Mouse (Mus musculus): ENCODE measurements at regions not wholly inside any gene's neighbourhood (a gene's known extent, or its start where the extent isn't known, plus 50 kb on each side); places are given as distances from the start of the nearest gene placed in this dataset.

- intact Hi-C loops (cut with DNase I): no loop called here
- DNase-seq: no peak
Observed at GRCm38 (mm10) chr17:61696717-61697116, 1184.4 kb downstream of the Efna5 start.

GRCm38 (mm10) chr17:61686325-61686724 is 1194.8 kb downstream of the Efna5 start:
- DNase-seq: no peak
- intact Hi-C loops (cut with DNase I): no loop called here

DNA sequence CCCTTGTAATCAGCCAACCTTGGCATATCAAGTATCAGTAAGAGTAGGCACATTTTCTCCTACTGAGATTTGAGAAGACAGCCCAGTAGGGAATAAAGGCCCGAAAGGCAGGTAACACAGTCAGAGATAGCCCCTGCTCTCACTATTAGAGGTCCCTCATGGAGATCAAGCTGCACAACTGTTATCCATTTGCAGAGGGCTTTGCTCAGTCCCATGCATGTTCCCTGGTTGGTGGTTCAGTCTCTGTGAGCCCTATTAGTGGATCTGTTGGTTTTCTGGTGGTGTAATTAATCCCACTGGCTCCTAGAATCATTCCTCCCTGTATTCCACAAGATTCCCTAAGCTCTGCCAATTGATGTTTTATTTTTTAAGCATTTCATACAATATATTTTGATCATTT is 1196.6 kb downstream of the Efna5 start:
- intact Hi-C loops (cut with DNase I): no loop called here
- no peak for DNase-seq

GRCm38 (mm10) chr17:61670651-61671050 is 1210.5 kb downstream of the Efna5 start:
- no peak for DNase-seq
- intact Hi-C loops (cut with DNase I): no loop called here

- peak in 1 of 2 experiments; percentile 2 for DNase-seq
- intact Hi-C loops (cut with DNase I): no loop called here
Observed at GRCm38 (mm10) chr17:61667428-61667827, 1213.7 kb downstream of the Efna5 start.

DNA sequence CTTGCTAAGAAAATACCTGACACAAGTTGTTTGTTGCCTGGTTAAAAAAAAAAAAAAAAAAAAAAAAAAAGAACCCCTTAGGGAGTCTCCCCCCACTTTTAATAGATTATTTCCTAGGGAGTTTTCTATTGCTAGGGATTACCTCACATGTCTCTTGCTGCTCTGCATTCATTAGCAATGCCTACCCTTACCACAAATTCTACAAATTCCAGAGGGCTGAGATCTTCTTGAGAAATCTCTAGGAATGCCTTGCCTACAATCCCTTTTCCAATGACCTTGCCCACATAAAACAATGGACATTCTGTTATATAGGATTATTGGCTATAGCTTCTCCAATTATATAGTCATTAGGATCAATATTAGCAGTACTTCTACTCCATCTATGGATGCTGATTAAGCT is 1216.2 kb downstream of the Efna5 start:
- DNase-seq: no peak
- intact Hi-C loops (cut with DNase I): no loop called here

DNA sequence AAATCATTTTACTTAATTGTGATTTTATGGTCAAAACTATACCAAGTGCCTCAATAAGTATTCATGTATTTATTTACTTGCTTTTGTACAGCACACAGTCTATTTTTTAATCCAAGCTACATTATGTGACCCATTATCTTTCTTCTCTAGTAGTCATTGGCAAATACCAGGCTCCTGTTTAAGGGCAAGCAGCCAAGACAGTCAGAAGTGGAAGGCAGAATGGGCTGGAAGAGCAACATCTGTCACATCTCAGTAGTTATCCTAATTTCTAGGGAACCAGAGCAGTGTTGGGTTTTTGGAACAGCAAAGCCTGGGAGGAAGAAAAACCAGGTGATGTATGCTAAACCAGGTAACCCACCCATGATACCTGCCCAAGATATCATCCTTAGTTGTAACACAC is 1233.5 kb downstream of the Efna5 start:
- DNase-seq: no peak
- intact Hi-C loops (cut with DNase I): no loop called here

- no peak for DNase-seq
Observed at GRCm38 (mm10) chr17:61608286-61608685, 1272.8 kb downstream of the Efna5 start.

DNA sequence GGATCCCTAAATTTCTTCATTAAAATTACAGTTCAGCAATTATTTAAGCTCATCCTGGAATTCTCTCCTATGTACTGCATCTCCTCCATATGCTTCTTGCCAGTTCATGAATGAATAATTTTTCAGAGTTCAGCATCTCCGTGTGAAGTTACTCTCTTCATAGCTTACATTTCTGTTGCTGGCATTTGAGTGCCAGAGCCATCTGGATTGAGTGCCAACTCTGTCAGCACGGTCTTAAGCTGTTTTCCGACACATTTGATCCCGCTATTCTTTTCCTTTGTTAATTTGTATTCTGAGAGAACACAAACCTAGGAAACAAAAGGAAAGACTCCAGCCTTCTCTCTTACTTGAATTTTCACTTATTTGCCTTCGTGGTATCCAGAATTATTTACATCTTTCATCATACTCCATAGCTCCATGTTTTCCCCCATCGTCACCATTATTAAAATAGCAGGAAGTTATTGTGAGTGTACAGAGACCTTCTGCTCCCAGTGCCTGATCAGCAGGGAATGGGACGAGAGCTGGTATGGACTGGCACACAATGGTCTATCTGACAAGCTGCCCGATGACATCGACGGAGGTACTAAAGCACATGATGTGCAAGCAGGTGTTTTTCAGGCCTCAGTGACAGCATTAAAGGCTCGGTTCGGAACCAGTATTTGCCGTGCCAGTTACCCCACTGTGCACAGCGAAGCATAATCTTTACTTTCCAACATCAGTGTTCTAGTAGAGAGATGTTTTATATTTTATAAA is 1274.2 kb downstream of the Efna5 start:
- intact Hi-C loops (cut with DNase I): no loop called here
- no peak for DNase-seq

More at GRCm38 (mm10) chr17:61608286-61608685, 1272.8 kb downstream of the Efna5 start:
- intact Hi-C loops (cut with DNase I): no loop called here

DNA sequence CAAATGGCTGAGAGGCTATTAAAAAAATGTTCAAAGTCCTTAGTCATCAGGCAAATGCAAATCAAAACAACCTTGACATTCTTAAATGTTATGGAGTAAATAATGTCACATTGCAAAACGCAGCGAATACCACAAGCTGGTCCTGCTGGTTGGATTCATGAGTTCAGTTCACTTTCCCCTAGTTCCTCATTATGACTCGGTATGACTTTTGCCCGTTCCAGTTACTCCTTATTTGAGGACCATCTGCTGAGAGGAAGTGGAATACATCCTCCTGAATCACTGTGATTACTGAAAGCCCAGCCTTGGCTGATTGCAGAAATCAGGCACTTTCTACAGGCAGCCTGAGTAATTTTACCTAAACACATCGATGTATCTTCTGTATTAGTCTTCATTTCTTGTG is 1276.9 kb downstream of the Efna5 start:
- no peak for DNase-seq
- intact Hi-C loops (cut with DNase I): no loop called here

GRCm38 (mm10) chr17:61589255-61589654 is 1291.9 kb downstream of the Efna5 start:
- intact Hi-C loops (cut with DNase I): no loop called here
- no peak for DNase-seq

GRCm38 (mm10) chr17:61578895-61579294 is 1302.2 kb downstream of the Efna5 start:
- intact Hi-C loops (cut with DNase I): no loop called here
- no peak for DNase-seq

DNA sequence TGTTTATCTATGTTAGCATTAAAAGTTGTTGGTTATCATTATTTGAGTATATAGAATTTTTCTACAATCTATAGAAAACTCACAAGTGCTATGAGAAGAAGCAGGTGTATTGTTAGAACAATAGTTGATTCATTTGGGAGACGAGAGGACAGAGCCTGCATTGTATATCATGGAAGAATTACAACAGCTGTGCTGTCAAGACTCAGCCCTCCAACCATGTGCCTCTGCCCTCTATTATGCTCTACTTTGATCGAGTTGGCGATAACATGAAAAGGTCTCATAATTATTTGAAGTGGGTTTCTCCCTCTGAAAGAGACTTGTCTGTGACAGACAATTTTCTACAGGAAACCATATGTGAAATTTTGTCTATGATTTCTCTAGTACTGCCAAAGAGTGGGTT is 1310.2 kb downstream of the Efna5 start:
- DNase-seq: no peak
- intact Hi-C loops (cut with DNase I): no loop called here

Measured in heart, postnatal 36 days (tissue).